Mouse (Mus musculus) telencephalon, adult 2 months (tissue): ENCODE data around the gene Prc1.

Source experiments
- DNase-seq: peaks from one replicate; pipeline ENCODE4 v3.0.0-alpha.2; 2011; ENCODE audit warnings: low read depth, low spot score

The Prc1 gene

GRCm38 (mm10) chr7:80294062-80294763, at the start of gene Prc1:
Gene Prc1, plus strand, starts transcription at chr7:80294450.
- DNase-seq, result peak; percentile 93

DNA sequence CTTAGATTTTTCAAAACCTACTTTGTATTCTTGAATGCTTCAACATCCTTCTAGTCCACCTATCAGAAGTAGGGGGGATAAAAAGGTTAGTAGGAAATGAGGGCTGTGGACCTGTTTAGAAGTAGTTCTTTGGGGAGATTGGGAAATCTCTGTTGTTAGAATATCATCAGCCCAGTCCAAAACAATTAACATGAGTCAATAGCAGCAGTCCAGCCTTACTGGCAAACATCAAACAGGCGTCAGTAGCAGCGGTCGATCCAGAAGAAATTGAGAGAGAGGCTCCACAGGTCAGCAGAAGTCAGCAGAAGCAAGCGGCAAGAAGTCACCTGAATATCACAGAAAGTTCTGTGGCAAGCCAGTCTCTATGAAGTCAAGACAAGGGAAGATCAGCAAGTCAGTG, 49.4 kb upstream of the Prc1 start:
- DNase-seq, result no peak

DNA sequence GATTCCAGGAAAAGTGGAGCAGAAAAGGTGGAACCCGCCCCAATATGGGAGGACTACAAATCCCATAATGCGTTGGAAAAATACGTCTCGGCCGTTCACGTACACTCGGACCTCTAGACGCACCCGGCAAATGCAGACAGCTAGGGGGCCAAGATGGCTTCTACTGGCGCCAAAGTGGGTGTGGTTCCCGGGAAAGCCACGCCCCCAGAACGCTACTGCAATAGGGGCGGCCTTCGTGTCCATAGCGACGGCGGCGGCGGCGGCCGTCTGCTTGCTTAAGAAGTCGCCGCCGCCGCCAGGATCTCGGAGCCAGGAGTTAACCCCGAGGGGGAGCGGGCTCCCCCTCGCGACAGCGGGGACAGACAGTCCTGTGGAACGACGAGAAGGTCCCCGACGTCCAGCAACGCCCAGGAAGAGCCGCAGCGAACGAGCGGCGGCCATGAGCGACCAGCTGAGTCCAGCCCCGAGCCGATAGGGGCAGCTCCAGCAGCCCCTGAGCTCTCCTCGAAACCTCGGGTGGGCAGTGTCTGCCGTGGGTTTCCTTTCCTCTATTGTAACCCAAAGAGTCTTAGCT, 48.0 kb upstream of the Prc1 start, which contains the start of gene Ttll13:
Gene Ttll13 (plus strand): TSS at position 229 of the 574 bp plus-strand sequence.
- peak; percentile 95 for DNase-seq

DNA sequence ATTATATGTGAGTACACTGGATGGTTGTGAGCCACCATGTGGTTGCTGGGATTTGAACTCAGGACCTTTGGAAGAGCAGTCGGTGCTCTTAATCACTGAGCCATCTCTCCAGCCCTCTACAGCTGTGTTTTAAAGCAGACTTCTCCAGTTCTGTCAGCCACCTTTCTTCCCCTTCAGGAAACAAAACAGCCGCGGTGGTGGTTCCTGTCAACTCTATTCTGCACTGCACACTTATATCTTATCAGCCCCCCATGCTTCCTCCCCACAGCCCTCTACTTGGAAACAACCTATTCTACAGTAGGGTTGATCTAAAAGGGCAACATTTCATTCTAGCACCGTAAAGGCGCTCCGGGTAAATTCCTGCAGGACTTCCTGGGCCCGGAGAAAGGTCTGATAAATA, 47.4 kb upstream of the Prc1 start:
- DNase-seq, result no peak

DNA sequence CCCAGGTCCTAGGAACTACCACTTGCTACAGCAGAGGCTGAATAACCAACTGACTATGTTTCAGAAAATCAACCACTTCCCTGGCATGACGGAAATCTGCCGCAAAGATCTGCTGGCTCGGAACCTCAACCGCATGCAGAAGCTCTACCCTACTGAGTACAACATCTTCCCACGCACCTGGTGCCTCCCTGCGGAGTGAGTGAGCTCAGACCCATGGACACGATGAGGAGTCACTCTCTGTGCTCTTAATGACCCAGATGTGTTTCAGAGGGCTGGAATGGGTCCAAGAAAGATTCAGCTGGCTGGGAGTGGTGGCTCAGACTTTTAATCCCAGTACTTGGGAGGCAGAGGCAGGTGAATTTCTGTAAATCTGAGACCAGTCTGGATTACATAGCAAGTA, 41.8 kb upstream of the Prc1 start:
- no peak for DNase-seq

GRCm38 (mm10) chr7:80252886-80253285, 41.4 kb upstream of the Prc1 start:
- DNase-seq, result no peak

GRCm38 (mm10) chr7:80255981-80256380, 38.3 kb upstream of the Prc1 start:
- no peak for DNase-seq

- no peak for DNase-seq
Measured at GRCm38 (mm10) chr7:80257706-80258105, 36.5 kb upstream of the Prc1 start.

GRCm38 (mm10) chr7:80260625-80261371, 33.5 kb upstream of the Prc1 start, which contains the start of gene Ngrn:
Gene Ngrn, plus strand, starts transcription at chr7:80261215.
- peak; percentile 79 for DNase-seq

DNA sequence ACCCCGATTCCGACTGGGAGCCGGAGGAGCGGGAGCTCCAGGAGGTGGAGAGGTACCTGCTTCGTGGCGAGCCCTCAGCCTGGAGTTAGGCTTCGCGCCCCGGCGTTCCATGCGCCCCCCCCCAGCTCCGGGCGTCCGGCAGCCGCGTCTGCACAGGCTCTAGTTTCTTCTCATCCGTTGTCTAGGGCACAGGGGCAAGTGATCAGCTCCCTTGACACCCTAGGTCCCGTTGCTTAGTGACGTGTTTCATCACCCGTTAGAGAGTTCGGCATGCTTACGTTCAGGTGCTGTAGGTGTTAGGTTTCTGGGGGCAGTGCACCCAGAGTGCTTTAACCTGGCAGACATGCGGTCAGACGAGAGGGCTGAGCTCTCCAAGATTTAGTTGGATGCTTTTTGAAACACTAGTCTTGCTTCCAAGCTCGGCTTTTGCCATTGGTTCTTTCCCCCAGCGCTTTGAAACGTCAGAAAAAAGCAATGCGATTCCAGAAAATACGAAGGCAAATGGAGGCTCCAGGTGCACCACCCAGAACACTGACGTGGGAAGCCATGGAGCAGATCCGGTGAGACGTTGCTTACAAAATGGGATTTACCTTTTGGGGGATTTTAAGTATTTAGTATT, 32.8 kb upstream of the Prc1 start:
- DNase-seq, result peak; percentile 50

DNA sequence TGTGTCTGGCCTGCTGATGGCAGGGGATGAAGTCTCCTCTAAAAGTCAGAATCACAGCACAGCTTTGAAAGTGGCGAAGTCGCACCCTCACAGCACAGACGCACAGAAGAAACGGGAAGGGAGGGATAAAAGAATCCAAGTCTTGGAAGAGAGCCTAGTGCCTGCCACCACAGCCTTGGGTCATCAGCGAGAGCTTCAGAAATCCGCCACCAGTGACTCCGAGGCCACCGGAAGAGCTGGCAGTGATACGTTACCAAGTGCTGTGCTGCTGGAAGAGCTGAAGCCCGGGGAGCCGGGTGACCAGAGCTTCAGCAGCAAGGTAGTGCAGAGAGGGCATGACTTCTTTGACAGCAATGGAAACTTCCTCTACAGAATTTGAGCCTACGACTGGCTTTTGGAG, 29.6 kb upstream of the Prc1 start:
- no peak for DNase-seq

- DNase-seq, result no peak
Measured at GRCm38 (mm10) chr7:80267764-80268163, 26.5 kb upstream of the Prc1 start.

- peak; percentile 94 for DNase-seq
Measured at GRCm38 (mm10) chr7:80268897-80269750, 25.1 kb upstream of the Prc1 start, which contains the start of gene Vps33b. Gene Vps33b, plus strand, starts transcription at chr7:80269649.

GRCm38 (mm10) chr7:80269751-80270255, 24.4 kb upstream of the Prc1 start:
- no peak for DNase-seq

- DNase-seq, result no peak
Measured at GRCm38 (mm10) chr7:80273456-80273855, 20.8 kb upstream of the Prc1 start.

- no peak for DNase-seq
Measured at GRCm38 (mm10) chr7:80276374-80276773, 17.9 kb upstream of the Prc1 start.

- DNase-seq, result no peak
Measured at GRCm38 (mm10) chr7:80280032-80280431, 14.2 kb upstream of the Prc1 start.

DNA sequence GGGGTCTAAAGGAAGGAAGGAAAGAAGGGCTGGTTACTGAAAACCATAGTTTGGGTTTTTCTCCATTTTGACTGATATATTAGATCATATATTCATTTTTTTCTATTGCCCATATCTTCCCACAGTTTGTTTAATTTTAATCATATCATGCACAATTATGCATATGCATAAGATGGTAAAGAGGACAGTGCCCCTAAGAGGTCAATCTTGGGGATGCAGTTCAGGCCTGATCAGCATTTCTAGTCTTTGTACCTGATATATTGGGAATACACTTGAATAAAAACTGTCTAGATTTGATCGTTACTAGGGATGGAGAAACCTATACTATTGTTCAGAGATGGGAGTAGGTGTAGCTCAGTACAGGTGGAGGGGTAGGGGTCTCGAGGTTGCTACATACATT, 13.3 kb upstream of the Prc1 start:
- DNase-seq, result no peak

DNA sequence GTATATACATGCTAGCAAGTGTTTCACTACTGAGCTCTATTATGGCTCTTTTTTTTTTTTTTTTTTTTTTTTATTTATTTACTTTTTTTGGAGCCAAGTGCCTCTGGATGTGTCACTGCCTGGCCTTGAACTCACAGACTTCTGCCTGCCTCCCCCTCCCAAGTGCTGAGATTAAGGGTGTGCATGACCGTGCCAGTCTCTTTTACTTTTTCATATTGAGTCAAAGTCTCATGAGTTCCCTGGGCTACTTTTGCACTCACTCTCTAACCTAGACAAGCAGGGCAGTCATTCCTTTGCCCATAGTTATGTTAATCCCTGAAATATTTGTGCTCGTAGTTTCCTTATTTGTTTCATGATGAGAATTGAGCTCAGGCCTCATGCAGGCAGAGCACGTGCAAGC, 12.6 kb upstream of the Prc1 start:
- DNase-seq, result no peak

- no peak for DNase-seq
Measured at GRCm38 (mm10) chr7:80283226-80283918, 10.9 kb upstream of the Prc1 start.
